Mouse (Mus musculus) heart, embryonic 14.5 days (tissue): ENCODE measurements around the gene Ptprd. TPM values are rescaled to one million over a fixed set of nuclear protein-coding genes. Genes with fewer than 3 reads are reported as not detected.

Experiments
- ATAC-seq: fragments of 200-750 bp; cut with Nextera tagmentation; 2 replicates; pipeline ENCODE4 v1.8.0; 2017; ENCODE audit warnings: low read depth, moderate TSS enrichment; ENCODE audit not compliant: insufficient number of reproducible peaks, insufficient read depth, low FRiP score
- H3K27ac ChIP-seq, 2 experiments: fragments of 200-500 bp in 1 of 2; fragments of 300-500 bp in 1 of 2; sonication (generic) in 1 of 2; replicated peaks in 1 of 2; 2 replicates each; pipeline ENCODE4 v1.5.1; 2012 to 2014; ENCODE audit warnings: low read depth in 2 of 2, low read length in 2 of 2, control low read depth in 1 of 2, mild to moderate bottlenecking in 1 of 2, mixed read lengths in 1 of 2; ENCODE audit not compliant: control insufficient read depth in 1 of 2, insufficient read depth in 1 of 2
- H3K27me3 ChIP-seq: fragments of 300-500 bp; sonication (generic); 2 replicates; pipeline ENCODE4 v1.6.1; 2014; ENCODE audit warnings: mild to moderate bottlenecking, low read length, control low read depth; ENCODE audit not compliant: control insufficient read depth, insufficient read depth
- H3K36me3 ChIP-seq: fragments of 300-500 bp; sonication (generic); 2 replicates; pipeline ENCODE4 v1.6.1; 2014; ENCODE audit warnings: mild to moderate bottlenecking, control low read depth, low read length, mixed read lengths; ENCODE audit not compliant: control insufficient read depth, insufficient read depth
- H3K4me1 ChIP-seq, 2 experiments: fragments of 200-500 bp in 1 of 2; fragments of 300-500 bp in 1 of 2; sonication (generic) in 1 of 2; 2 replicates each; pipeline ENCODE4 v1.6.1; 2012 to 2014; ENCODE audit warnings: low read length in 2 of 2, control low read depth in 1 of 2, mixed read lengths in 1 of 2; ENCODE audit not compliant: control insufficient read depth in 2 of 2, insufficient read depth in 2 of 2
- H3K4me2 ChIP-seq: fragments of 300-500 bp; sonication (generic); 2 replicates; pipeline ENCODE4 v1.6.1; 2014; ENCODE audit warnings: mild to moderate bottlenecking, low read length
- H3K4me3 ChIP-seq, 2 experiments: fragments of 200-500 bp in 1 of 2; fragments of 300-500 bp in 1 of 2; sonication (generic) in 1 of 2; 2 replicates each; pipeline ENCODE4 v1.5.1; 2012 to 2014; ENCODE audit warnings: low read length in 2 of 2, mild to moderate bottlenecking in 2 of 2, control low read depth in 1 of 2, low read depth in 1 of 2, moderate library complexity in 1 of 2; ENCODE audit not compliant: control insufficient read depth in 1 of 2, insufficient read depth in 1 of 2
- H3K9ac ChIP-seq: fragments of 300-500 bp; sonication (generic); 2 replicates; pipeline ENCODE4 v1.6.1; 2014; ENCODE audit warnings: mild to moderate bottlenecking, low read length
- H3K9me3 ChIP-seq: fragments of 300-500 bp; sonication (generic); 2 replicates; pipeline ENCODE4 v1.6.1; 2016; ENCODE audit warnings: low read length, control low read depth; ENCODE audit not compliant: control insufficient read depth
- WGBS: fragments of 180-500 bp; shearing (Covaris S2); extraction: QIAGEN DNeasy Blood & Tissue Kit; methylation state at CpG from one replicate; pipeline ENCODE4 v1.1.7; 2014; 5-methylcytosine and 5-hydroxymethylcytosine counted together
- polyA plus RNA-seq: library from polyadenylated mRNA; unstranded; fragments of >200 nt; fragmentation: Nextera tagmentation; extraction: Ambion mirVana; gene quantifications from 2 replicates; pipeline ENCODE4 v1.2.1, GENCODE M21; 2014

Gene Ptprd
- polyA plus RNA-seq, 1 experiment from 2014 or later: 21.8 TPM

DNA sequence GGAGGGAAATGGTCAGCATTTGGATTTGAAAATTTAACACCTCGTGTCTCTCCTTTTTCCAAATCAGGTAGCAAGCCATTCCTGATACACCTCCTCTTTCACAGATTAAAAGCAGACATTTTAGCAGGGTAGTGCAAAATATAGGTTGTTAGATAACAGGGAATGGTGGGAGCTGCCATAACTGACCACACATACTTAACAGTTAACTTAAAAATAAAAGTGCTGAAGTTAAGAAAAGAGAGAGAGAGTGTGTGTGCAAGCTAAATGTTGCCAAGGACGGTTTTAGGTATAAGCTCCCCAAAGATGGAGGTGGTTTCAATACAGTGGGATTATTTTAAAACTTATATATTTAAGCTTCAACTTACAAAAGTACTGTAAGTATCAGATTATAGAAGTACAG is 2241.8 kb downstream of the Ptprd start:
- H3K36me3 ChIP-seq: no peaks in the 10 kb centered on the region
- no peak overlapping the region for H3K4me3 ChIP-seq
- no peak overlapping the region for H3K27ac ChIP-seq
- no peak overlapping the region for H3K9ac ChIP-seq
- 79% methylated on average over 2 of the region's 2 CpGs for WGBS
- H3K4me1 ChIP-seq: peaks cover 4 to 6% of the 10 kb centered on the region in 2 experiments
- no peak for ATAC-seq
- no peaks in the 10 kb centered on the region for H3K27me3 ChIP-seq
- no peaks in the 10 kb centered on the region for H3K9me3 ChIP-seq
- no peak overlapping the region for H3K4me2 ChIP-seq

DNA sequence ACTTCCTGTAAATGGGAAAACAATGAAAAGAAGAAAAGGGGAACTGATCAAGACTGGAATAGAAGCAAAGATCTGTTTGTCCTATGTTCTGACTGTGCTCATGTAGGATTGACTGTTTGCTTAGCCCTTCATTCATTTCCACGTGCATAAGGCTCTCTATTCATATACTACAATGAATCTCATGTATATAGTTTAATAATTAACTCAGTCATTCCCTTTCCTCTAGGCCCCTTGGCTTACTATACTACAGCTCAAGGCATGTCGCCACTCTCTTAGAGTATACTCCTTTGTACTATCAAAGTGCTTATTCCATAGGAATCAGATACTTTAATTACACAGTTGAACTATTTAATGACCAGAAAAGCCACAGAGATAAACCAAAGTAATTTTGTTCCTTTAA is 2243.1 kb downstream of the Ptprd start:
- H3K27me3 ChIP-seq: no peaks in the 10 kb centered on the region
- no peaks in the 10 kb centered on the region for H3K36me3 ChIP-seq
- no peak overlapping the region for H3K4me2 ChIP-seq
- no peaks in the 10 kb centered on the region for H3K9me3 ChIP-seq
- H3K4me3 ChIP-seq: no peak overlapping the region
- no peak overlapping the region for H3K27ac ChIP-seq
- 82% methylated on average over 2 of the region's 2 CpGs for WGBS
- no peak overlapping the region for H3K9ac ChIP-seq
- 0 out of 4 replicates have a peak, but pooled peaks cover 0 to 4% of the 10 kb centered on the region in 2 experiments for H3K4me1 ChIP-seq
- no peak for ATAC-seq

DNA sequence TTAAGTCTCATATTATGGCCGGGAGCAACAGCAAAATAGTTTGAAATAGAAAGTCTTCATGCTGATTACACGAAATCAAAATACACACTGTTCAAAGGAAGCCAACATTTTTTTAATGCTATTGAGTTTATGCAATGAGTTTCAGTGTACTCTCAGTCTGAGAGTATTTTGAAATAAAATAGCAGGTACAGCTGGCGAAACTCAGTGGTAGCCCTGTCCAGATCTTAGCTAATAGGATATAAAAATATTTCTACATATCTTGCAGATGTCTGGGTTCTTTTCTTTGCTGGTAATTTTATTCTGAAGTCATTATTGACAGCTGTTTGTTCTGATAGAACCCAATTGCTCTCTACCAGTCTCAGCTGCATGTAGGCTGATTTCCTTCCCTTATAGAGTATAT is 2246.0 kb downstream of the Ptprd start:
- 65% methylated on average over 3 of the region's 3 CpGs for WGBS

DNA sequence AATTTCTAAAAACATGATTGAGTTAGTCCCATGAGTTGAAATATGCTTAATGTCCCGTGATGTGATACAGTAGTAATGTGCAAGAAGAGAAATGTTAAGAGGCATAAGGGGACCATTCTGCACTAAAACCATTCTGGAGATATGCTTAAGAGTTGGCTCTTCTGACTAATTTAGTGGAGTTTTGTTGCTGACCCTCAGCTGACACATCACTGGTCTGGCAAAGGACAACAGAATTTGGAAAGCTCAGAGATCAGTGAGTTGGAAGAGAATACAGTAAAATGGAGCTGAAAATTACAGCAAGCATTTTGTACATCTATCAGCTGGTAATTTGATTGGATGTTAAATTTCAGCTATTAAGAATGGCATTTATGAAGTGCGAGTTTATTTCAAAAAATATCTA is 2248.8 kb downstream of the Ptprd start:
- 69% methylated on average over 2 of the region's 2 CpGs for WGBS

More for the DNA sequence above, 2246.0 kb downstream of the Ptprd start:
- H3K4me2 ChIP-seq: no peak overlapping the region
- no peaks in the 10 kb centered on the region for H3K36me3 ChIP-seq
- no peaks in the 10 kb centered on the region for H3K27me3 ChIP-seq
- no peak overlapping the region for H3K27ac ChIP-seq
- no peaks in the 10 kb centered on the region for H3K9me3 ChIP-seq
- no peak overlapping the region for H3K4me3 ChIP-seq
- no peak for ATAC-seq
- H3K4me1 ChIP-seq: 0 out of 4 replicates have a peak, but pooled peaks cover 0 to 12% of the 10 kb centered on the region in 2 experiments
- no peak overlapping the region for H3K9ac ChIP-seq

DNA sequence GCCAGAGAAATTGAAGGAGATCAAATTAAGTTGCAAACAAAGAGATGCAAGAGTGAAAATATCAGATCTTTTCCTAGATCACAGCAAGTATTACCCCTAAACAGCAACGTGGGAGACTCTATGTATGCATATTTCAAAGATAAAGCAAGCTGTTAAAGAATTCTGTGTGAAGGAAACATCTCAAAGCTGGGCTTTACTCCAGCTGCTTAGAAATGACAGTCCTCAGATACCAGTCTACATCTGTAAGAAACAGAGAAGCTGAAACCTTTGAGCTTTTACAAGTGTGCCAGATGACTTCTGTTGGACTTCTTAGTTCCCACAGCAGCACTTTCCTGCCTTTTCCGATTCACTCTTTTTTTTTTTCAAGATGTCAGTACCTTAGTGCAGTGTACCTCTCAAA is 2249.9 kb downstream of the Ptprd start:
- Histone ChIP-seq H3K4me1 (0 out of 4 replicates have a peak, but pooled peaks cover 0 to 12% of the 10 kb centered on the region in 2 experiments), H3K36me3 (no peaks in the 10 kb centered on the region), H3K4me3 (no peak overlapping the region), H3K27ac (no peak overlapping the region; a peak in 1 of 4 replicates), H3K9me3 (no peaks in the 10 kb centered on the region), H3K9ac (no peak overlapping the region), H3K4me2 (no peak overlapping the region), H3K27me3 (no peaks in the 10 kb centered on the region)
- 18% methylated on average over 2 of the region's 2 CpGs for WGBS
- ATAC-seq: no peak

More for the DNA sequence above, 2248.8 kb downstream of the Ptprd start:
- Histone ChIP-seq H3K27ac (no peak overlapping the region), H3K4me1 (0 out of 4 replicates have a peak, but pooled peaks cover 0 to 12% of the 10 kb centered on the region in 2 experiments), H3K9ac (no peak overlapping the region), H3K27me3 (no peaks in the 10 kb centered on the region), H3K36me3 (no peaks in the 10 kb centered on the region), H3K4me2 (no peak overlapping the region), H3K4me3 (no peak overlapping the region), H3K9me3 (no peaks in the 10 kb centered on the region)
- ATAC-seq: no peak

DNA sequence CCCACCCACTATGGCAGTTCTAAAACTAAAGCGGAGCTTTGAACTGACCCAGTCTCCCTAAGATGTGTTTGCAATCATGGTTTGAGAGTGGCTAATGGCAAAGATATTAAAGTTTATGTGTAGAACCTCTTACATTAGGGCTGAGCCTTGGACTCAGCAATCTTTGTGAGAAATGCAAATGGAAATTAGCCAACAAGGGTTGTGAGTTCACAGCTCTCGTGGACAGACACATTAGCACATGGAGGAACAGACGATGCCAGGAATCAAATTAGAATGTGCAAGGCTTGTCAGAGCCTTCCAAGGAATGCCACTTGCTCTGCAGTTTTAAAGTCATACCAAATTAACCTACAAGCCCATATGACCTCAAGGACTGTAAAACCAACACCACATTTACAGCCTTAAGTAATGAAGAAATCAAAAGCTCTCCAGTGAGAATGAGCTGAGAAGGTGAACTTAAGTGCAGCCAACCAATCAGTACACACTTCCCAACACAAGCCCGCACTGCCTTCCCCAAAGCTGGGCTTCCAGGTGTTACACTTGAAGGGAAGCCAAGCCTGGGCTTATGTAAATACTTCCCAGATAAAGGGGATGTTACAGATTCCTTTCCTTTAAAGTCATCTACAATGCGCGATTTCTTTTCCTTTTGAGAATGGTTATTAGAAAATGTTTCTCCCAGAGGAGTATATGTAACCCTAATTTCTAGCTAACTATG is 2258.3 kb downstream of the Ptprd start:
- H3K9ac ChIP-seq: no peak overlapping the region
- ATAC-seq: no peak
- no peak overlapping the region for H3K4me2 ChIP-seq
- H3K27ac ChIP-seq: peak overlapping the region in 1 of 2 experiments; percentile 50; a peak in 2 of 4 replicates
- H3K9me3 ChIP-seq: no peaks in the 10 kb centered on the region
- H3K4me1 ChIP-seq: peaks cover 0 to 10% of the 10 kb centered on the region in 2 experiments; a peak in 2 of 4 replicates
- WGBS: 45% methylated on average over 6 of the region's 6 CpGs
- peaks cover 17% of the 10 kb centered on the region; the same call in 1 of the 2 replicates for H3K36me3 ChIP-seq
- H3K4me3 ChIP-seq: no peak overlapping the region
- H3K27me3 ChIP-seq: no peaks in the 10 kb centered on the region

DNA sequence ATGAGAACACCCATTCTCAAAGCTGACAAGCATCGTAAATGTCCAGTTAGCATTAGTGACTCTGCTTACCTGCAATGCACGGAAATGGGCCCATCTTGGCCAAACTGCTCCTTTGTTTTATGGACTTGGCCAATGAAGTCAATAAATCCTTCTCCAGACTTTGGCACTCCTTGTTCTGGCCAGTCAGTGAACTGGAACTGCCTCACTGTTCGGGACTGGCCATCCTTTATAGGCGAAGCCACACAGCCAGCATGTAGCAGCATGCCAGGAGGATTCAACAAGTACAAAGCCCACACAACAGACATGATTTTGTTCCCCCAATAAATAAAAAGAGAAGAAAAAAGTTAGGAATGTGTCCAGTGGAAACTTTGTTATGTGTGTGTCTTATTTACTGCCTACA is 2261.2 kb downstream of the Ptprd start:
- Histone ChIP-seq H3K27ac (no peak overlapping the region), H3K36me3 (peaks cover 17% of the 10 kb centered on the region; the same call in 1 of the 2 replicates), H3K27me3 (no peaks in the 10 kb centered on the region), H3K4me3 (no peak overlapping the region), H3K9me3 (no peaks in the 10 kb centered on the region), H3K9ac (no peak overlapping the region), H3K4me2 (no peak overlapping the region), H3K4me1 (peaks cover 0 to 10% of the 10 kb centered on the region in 2 experiments; a peak in 2 of 4 replicates)
- WGBS: 94% methylated on average over 4 of the region's 4 CpGs
- ATAC-seq: no peak
